Mouse (Mus musculus): ENCODE results near the gene Gm45711.
"Not testable (repeated sequence)": the region's sequence is repeated elsewhere in the genome, so short reads cannot be mapped to it uniquely, and the experiment has no call there.

Gm45711 gene

DNA sequence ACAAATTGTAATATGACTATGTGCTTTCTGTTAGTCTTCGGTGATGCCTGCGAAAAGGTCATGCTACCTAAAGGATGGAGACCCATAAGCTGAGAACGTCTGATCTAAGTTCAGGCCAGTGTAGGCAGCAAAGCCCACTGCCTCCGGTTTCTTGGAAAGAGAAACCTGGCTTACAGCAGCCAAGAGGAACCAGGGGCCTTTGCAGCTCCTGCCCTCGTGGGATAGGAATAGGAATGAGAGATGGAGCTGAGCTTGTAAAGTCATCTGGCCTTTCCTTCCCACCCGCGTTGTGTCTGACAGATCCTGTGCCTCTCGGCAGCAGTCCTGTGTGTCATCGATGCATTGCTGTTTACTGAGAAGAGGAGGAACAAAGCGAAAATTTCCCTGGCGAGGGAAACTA lies 11.4 kb upstream of the Gm45711 start, which contains the start of gene Gm11020:
TSS of gene Gm11020 (plus strand) at position 301 of the 400 bp plus-strand sequence.
- not testable (repeated sequence) for DNase-seq (ENCODE audit: low spot score)

DNA sequence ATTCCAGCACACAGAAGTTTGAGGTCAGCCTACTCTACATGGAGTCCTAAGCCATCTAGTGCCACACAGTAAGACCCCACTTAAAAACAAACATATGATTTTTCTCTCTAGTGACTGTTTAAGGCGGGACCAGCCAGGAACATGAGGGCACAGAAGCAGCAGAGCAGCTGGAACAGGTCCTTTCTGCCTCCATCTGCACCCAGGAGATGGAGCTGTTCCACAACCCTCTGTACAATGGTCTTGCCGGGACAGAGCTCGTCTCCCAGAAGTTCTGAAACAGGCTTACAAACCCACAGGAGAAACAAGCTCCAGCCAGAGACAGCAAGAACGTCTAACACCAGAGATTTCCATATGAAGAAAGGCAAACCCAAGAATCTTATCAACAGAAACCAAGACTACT lies 3.4 kb upstream of the Gm45711 start:
- no peak for DNase-seq (ENCODE audit: low spot score)

DNA sequence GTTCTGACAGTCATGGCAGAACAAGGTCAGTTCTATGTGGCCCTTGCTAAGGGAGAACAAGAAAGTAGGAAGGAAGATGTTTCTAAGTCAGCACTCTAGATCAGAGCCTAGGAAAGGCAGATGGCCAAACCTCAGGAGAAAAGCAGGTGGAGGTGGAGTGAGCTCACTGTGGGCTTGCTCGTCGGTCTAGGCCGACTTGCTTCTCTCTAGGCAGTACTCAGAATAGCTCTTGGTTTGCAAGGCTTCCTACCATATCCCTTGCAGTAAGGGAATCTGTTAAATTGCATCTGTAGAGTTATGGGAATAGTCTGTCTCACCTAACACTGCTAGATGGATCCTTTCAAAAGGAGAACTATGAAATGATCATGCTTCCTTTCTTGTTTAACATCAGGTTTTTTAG lies 2.1 kb upstream of the Gm45711 start:
- not testable (repeated sequence) for DNase-seq (ENCODE audit: low spot score)

DNA sequence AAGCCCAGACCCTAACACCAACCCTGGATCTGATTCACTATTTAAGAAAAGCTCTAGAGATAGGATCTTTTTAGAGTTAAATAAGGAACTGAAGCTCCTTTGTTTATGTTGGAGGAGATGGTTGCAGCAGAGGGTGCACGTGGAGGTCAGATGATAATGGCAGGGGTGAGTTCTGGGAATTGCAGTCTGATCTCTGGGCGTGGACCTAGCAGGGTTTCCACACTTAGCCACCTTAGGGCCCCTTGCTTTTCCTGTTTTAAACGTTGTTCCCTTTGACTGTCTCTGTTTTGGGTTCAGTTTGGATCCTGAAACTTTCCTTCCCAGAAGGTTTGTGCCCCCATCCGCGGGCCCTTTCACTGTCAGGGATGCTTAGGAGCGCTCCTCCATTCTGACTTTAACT lies 1.5 kb downstream of the Gm45711 start:
- not testable (repeated sequence) for DNase-seq (ENCODE audit: low spot score)

DNA sequence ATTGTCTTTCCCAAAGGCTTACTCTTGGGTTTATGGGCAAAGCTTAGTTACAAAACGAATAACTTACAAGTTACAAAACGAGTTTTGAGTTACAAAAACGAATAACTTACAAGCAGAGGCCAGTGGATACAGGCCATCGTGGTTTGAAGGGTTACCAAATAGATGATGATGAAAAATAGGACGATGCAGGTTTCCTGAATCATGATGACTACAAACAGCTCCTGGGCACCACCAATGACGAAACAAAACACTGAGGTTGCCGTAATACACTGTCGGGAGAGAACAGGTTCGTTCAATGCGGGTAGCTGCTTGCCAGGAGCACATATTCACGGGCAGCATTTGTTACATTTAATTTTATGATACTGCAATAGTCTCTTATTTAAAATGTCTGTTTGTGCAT lies 4.9 kb downstream of the Gm45711 start:
- DNase-seq (ENCODE audit: low spot score), result no peak

DNA sequence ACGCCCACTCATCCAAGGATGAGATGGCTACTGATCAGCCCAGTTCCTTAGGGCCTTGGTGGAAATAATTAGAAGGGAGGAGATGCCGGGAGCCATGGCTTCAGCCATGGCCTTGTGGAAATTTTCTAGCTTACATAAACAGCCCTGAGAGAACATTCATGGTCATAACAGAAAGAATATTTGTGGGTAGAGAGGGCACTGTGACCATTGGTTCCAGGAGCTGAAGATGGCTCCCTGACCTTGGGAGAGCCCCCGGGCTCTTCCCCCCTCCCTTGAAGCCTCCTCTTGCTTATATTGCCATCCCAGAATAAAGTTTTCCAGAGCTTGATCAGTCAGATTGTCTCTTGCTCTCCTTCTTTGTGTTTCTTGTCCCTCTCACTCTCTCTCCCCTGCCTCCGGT lies 7.3 kb downstream of the Gm45711 start:
- DNase-seq (ENCODE audit: low spot score), result not testable (repeated sequence)

DNA sequence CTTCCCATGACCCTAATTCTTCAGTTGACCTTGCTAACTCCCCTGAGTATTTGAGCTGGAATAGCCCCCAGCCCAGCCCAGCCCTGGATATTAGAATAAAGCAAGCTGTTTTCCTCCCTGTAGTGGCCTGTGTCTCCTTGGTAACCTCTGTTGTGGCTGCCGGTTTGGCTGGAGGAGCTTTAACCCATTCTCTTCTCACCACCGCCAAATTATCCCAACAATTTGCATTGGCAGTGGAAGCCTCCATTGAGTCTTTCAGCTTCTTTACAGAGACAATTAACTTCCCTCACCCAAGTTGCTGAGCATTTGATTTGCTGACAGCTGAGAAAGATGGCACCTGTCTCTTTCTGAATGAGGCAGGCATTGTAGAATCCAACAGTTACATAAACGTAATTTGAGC lies 8.3 kb downstream of the Gm45711 start:
- DNase-seq (ENCODE audit: low spot score), result peak; percentile 69

DNA sequence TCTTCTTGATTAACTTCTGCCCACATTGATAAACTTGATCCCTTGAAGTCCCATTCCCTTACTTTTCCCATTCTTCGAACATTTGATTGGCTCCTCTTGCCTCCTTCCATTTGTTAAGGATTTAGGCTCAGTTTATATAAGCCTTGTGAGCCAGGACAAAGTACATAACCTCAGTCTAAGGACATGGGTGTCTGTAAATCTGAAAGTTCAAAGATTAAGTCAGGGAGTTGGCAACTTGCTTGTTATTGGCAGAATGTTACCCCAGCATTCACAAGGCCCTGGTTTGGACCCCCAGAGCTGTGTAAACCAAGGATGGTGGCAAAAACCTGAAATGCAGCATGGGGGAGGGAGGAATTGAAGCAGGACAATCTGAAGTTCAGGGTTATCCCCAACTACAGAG lies 15.5 kb downstream of the Gm45711 start:
- DNase-seq (ENCODE audit: low spot score), result no peak

DNA sequence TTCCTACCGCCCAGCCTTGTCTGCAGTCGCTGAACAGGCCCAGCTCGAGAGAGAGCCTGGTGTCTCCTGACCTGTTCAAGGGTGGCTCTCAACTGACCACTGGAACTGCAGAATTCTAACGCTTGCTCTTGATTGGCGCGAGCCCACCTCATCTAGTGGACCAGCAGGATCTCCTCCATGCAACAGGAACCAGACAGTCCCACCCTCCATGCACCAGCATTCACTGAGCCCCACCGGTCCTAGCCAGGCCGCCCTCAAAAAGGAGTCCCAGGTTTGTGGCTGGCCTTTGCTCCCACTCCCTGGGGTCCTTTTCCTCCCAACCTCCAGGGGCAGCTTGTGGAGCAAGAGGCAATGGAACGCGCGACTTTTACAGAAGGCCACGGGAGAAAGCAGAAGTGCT lies 16.8 kb downstream of the Gm45711 start, which contains the start of gene Cmtm2a:
TSS of gene Cmtm2a (minus strand) at position 101 of the 400 bp plus-strand sequence.
- DNase-seq (ENCODE audit: low spot score), result not testable (repeated sequence)

DNA sequence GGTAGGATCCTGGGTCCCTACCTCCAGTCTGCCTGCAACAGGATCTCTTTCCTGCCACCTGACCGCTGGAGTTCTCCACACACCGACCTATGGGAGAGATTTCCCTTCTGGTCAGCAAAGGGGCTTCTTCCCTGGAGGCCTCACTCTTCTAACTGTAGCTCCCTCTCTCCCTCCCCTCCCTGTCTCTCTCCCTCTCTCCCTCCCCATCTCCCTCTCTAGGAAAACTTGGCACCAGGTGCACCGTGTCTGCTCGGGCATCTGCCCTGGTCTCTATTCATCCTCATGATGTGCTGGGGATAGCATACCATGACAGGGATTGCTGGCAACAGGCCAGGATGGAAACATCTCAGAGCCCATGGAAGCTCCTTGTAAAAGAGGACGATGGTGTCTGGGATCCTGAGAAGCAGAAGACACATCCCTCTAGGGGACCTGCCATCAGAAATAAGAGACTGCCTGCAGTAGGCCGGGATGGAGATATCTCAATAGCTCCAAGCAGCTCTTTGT lies 40.9 kb downstream of the Gm45711 start:
- no peak for DNase-seq (ENCODE audit: low spot score)

DNA sequence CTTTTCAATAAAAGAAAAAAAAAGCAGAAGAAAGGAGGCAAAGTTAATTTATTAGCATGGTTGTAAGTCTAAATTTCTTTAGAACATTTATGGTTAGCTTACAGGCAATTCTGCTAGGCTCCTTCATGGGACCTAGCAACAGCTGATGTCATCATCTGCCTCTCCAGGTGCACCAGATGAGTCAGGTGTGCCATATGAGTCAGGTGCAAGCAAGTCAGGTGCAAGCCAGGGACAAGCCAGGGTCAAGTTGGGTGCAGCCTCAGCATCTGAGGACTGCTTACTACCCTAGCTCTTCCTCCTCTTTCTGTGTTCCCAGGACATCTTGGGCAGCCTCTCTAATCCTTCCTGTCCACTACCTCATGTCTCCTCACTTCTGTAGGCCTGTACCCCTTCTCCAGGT lies 41.5 kb downstream of the Gm45711 start:
- DNase-seq (ENCODE audit: low spot score), result no peak

DNA sequence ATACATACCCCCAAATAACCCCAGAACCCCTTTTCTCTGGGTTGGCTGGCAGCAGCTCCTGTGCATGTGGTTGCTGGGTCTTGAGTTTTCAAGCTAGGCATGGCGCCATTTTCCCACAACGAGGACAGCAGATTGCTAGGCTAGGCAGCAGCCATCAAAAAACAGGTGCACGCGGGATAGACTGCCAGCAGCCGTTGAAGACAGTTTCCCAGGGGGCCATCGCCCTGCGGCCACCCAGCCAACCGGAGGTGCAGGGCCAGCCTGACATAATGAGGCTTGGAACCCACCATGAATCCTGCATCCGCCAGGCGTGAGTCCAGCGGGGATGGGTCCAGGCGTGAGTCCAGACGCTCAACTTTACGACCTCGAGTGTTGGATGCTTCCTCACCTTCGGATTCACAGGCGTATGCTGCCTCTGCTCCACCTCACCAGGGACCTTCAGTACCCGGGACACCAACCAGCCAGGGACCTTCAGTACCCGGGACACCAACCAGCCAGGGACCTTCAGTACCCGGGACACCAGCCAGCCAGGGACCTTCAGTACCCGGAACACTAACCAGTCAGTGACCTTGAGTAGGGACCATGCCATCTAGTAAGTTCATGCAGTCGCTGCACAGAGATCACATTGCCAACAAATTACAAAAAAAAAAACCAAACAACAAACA lies 45.5 kb downstream of the Gm45711 start:
- DNase-seq (ENCODE audit: low spot score), result not testable (repeated sequence)

DNA sequence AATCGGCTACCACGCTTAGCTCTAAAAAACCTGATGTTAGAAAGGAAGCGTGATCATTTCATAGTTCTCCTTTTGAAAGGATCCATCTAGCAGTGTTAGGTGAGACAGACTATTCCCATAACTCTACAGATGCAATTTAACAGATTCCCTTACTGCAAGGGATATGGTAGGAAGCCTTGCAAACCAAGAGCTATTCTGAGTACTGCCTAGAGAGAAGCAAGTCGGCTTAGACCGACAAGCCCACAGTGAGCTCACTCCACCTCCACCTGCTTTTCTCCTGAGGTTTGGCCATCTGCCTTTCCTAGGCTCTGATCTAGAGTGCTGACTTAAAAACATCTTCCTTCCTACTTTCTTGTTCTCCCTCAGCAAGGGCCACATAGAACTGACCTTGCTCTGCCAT lies 48.1 kb downstream of the Gm45711 start:
- DNase-seq (ENCODE audit: low spot score), result not testable (repeated sequence)

DNA sequence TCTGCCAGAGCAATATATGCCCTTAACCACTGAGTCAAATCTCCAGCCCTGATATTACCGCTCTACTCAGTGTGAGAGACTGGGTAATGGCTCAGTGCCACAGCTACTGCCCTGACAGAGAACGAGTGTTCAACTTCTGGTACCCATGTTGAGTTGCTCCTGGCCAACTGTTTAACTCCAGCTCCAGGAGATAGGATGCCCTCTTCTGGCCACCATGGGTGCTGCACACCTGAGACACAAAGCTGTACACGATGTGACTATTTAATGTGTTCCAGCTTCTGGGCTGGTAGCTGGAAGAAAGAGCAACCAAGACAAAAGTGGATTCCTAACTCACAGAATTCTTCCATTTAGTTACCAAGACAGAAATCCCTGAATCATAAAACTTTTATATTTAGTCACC lies 56.9 kb downstream of the Gm45711 start:
- DNase-seq (ENCODE audit: low spot score), result peak; percentile 15

DNA sequence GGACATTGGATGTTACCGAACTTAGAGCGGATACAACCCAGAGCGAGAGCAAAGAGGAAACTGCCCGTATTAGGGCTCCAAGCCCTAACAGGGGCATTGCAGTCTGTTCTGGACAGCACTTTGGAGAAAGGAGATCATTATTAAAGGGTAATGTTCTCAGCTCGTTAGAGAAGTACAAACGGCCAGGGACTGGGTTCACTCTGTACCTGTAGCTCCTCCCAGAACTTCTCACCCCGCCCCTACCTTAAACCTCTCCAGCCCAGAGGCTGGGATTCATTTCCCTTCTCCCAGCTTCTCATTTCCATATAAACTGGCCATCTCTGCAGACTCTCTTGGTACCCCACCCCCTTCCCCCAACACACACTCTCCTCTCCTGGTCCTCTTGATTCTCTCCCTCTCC lies 58.4 kb downstream of the Gm45711 start:
- peak; percentile 30 for DNase-seq (ENCODE audit: low spot score)

DNA sequence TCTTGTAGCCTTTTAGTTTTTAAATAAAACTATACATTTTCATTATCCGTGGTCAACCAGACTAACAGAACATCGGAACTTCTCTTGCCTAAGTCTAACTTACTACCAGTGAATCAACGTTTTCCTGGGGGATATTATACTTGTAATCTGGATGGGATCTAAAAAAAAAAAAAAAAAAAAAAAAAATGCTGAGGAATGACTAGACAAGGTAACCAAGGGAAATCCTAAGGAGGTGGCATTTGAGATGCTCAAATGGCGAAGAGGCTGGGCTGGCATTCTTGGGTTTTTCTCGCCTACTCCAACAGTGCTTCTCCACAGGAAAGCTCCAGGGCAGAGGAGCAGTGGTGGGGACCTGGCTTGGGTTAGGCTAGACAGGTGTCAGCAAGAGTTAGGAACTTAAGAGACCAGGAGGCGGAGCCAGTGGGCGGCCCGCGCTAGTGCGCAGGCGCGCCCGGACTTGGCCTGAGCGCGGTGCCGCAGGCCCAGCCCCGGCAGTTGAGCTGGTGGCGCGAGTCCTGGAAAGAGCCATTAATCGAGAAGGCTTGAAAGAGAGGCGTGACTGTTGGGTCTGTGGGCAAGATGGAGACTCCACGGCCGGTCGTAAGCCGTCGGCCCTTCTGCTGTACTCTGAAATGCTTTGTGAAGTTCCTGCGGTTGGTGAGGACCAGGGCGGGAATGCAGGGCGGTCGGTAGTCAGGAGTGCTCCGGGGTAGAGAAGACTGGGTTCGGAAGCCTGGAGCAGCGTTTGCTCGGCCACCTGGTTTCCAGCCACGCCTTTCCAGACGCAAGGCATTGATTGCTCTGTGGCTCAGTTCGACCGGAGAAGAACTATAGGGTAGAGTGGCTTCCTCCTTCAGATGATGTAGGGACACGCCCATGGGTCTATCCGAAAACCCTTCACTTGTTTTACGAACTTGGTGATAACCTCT lies 59.2 kb downstream of the Gm45711 start, which contains the start of gene Cklf:
TSS of gene Cklf (plus strand) at position 423 of the 929 bp plus-strand sequence.
- peak; percentile 96 for DNase-seq (ENCODE audit: low spot score)

DNA sequence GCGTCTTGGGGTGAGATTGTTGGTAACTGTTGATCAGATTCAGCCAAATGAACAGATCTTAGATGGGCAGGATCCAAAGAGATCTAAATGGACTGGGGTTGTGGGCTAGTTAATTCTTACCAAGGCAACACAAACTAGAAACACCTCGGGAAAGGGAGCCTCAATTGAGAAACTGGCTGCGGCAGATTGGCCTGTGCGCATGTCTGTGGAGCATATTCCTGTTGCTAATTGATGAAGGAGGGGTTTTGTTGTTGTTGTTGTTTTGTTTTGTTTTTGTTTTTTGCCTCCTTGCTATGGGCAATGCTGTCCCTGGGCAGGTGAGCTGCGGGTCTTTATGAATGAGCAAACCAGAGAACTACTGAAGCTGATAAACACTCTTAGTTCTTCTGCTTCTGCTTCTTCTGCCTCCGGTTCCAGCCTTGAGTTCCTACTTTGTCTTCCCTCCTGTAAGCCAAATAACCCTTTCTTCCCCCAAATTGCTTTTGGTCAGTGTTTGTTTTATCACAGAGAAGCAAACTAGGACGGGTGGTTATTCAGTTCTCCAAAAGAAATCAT lies 60.4 kb downstream of the Gm45711 start:
- DNase-seq (ENCODE audit: low spot score), result no peak

DNA sequence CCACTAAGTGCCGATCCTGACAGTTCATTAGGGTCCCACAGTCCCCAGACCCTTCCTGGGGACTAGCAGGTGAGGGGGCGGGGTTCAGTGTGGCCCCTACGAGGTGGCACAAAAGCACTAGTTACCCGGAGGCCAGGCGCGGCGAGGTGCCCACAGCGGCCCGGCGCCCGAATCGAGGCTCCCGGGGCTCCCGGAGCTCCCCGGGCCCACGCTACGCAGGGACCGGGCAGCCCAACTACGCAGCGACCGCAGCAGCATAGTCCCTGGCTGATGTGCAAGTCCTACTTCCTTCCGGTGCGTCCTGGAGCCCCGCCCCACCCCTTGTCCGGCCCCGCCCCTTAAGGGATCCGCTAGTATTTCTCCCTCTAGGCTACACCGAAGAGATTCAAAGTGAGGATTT lies 61.6 kb downstream of the Gm45711 start, which contains the start of gene Tk2:
TSS of gene Tk2 (minus strand) at position 283 of the 400 bp plus-strand sequence.
- DNase-seq (ENCODE audit: low spot score), result peak; percentile 82

DNA sequence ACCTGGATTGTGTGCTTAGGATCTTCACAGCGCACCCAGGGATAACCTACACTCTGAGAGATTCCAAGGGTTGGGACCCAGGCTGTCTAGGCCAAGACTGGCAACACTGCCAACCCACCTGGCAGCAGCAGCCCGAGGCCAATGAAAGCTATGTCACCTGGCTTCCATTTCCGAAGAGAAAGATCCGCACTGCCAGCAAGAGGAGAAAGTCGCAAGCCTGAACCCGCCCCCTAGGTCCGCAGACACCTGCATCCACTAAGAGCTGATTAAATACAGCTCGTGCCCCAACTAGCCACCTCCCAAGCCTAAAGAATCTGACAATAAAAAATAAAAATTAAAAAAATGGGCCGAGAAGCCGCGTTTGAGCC lies 62.0 kb downstream of the Gm45711 start:
- no peak for DNase-seq (ENCODE audit: low spot score)

DNA sequence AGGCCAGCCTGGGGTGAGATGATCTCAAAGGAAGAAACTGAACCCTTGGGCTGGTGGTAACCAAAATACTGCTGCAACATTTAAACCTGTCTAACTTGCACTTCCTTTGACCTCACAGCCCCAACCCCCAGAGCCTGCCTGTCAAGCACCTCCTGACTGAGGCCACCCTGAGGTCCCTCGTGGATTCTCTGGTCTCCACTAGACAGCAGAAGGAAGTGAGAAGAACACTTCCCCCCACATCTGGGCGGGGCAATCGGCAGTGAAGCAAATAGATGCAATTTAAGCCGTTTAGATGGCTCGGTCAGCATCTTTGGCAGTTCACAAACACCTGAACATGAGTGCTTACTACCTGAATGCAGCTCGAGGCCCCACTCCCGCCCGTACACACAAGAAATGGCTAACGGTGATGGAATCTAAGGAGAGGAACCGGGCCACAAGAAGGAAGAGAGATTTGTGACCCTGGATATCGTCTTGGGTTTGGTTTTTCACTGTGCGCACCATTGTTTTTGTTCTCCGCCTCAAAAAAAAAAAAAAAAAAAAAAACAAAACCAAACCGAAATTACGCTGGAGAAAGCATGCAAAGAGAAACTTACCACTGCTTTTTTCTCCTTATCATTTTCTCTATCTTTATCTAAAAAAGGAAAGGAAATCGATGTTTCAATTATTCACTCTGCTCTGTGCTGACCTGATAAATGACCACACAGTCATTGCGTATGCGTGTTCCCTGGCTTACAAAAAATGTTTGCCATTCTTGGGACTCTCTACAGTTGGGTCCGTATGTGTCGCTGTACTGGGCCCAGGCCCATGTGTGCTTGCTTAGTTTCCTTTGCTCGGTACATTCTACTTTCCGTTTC lies 62.6 kb downstream of the Gm45711 start:
- no peak for DNase-seq (ENCODE audit: low spot score)

DNA sequence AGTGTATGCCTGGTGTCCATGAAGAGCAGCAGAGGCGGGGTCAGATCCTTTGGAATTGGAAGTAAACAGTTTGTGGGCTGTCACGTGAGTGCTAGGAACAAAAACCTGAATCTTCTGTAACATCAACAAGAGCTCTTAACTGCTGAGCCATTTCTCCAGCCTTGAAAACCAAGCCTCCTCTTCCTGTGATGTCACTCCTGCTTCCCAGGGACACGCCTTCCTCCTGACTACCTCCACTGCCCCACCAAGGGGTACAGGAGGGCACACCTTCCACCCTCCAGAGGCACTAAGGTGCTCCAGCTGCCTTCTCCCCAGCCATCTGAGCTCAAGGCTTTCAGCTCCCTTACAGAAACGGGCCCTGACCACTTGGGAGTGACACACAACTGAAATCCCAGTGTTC lies 63.3 kb downstream of the Gm45711 start:
- no peak for DNase-seq (ENCODE audit: low spot score)
